In genomic region chr4:97779003-97779930, GRCm38 (mm10) we compare ENCODE assay signal across 9 mouse cellular contexts. TPM values are rescaled to one million over a fixed set of nuclear protein-coding genes. Genes with fewer than 3 reads are reported as not detected.
A peak's percentile ranks its signal among the peaks of the same experiment; 100 is the strongest.
DNase-seq lines count a peak whose midpoint lies in the region; ATAC-seq and TF ChIP-seq lines count a peak whose summit lies in the region.
"Had no signal": no experiment of that assay in that cellular context is flagged by ENCODE, and none has a peak within 500 bp of the region (broad histone marks: within the 10 kb centered on the region; RNA-seq: fewer than 3 reads in every experiment).

No protein-coding gene starts in this region.

- ATAC-seq in embryonic facial prominence, embryonic 11.5 days (replicated peaks; ENCODE audit: insufficient number of reproducible peaks, low FRiP score, low TSS enrichment, low read depth), result no peak
- ATAC-seq in hindbrain, postnatal 0 days, result no peak
- ATAC-seq in activated CD4-positive, CD25-positive, alpha-beta regulatory T cell, adult 4 months, result no peak
- ATAC-seq: Patski had no signal

- H3K4me2 ChIP-seq in embryonic facial prominence, embryonic 11.5 days (ENCODE audit: low read depth, low read length), result peak overlapping the region; percentile 84
- H3K4me2 ChIP-seq in hindbrain, postnatal 0 days (ENCODE audit: low read depth, low read length), result peak overlapping the region; percentile 85

- peak overlapping the region; percentile 98 for H3K9ac ChIP-seq in embryonic facial prominence, embryonic 11.5 days (replicated peaks; ENCODE audit: low read length)
- H3K9ac ChIP-seq in hindbrain, postnatal 0 days (replicated peaks; ENCODE audit: low read length), result peak overlapping the region; percentile 97

- no peak for TF ChIP-seq CTCF in hindbrain, postnatal 0 days (IDR thresholded peaks at IDR 0.05; ENCODE audit: low read depth)

- 7% methylated on average over 18 of the region's 18 CpGs for WGBS in embryonic facial prominence, embryonic 11.5 days
- 14% methylated on average over 18 of the region's 18 CpGs for WGBS in hindbrain, postnatal 0 days

- no peaks in the 10 kb centered on the region for H3K9me3 ChIP-seq in embryonic facial prominence, embryonic 11.5 days (replicated peaks; ENCODE audit: control insufficient read depth, low read length)
- H3K9me3 ChIP-seq in hindbrain, postnatal 0 days (ENCODE audit: low read length), result no peaks in the 10 kb centered on the region

- peak overlapping the region; percentile 96 for H3K4me3 ChIP-seq in embryonic facial prominence, embryonic 11.5 days (ENCODE audit: low read depth, low read length)
- H3K4me3 ChIP-seq in hindbrain, postnatal 0 days (ENCODE audit: low read length), result peak overlapping the region; percentile 88

- H3K27ac ChIP-seq in embryonic facial prominence, embryonic 11.5 days (replicated peaks; ENCODE audit: low read depth, low read length), result no peak overlapping the region
- peak overlapping the region; percentile 93 for H3K27ac ChIP-seq in hindbrain, postnatal 0 days

- no peaks in the 10 kb centered on the region for H3K4me1 ChIP-seq in embryonic facial prominence, embryonic 11.5 days (ENCODE audit: control insufficient read depth, insufficient read depth, low read length)
- H3K4me1 ChIP-seq in hindbrain, postnatal 0 days (ENCODE audit: insufficient read depth, low read length), result no peaks in the 10 kb centered on the region; the same call in 1 of the 2 replicates

- peak; percentile 42 for DNase-seq in kidney, adult 9 months
- no peak for DNase-seq in kidney, postnatal 10 days
- peak; percentile 55 for DNase-seq in embryonic facial prominence, embryonic 11.5 days (ENCODE audit: low spot score)
- no peak for DNase-seq in hindbrain, postnatal 0 days (ENCODE audit: low spot score)
- DNase-seq in neural tube, embryonic 10.5 days (ENCODE audit: extremely low spot score, low spot score), result peak; percentile 42
- no peak for DNase-seq in layer of hippocampus, adult 8-10 months (ENCODE audit: low spot score in 2 of 2)
- no peak for DNase-seq in c-Kit-positive CD71-positive TER-119-positive erythroid progenitor cells, embryonic 14.5 days (ENCODE audit: low spot score)

- H3K27me3 ChIP-seq in embryonic facial prominence, embryonic 11.5 days (ENCODE audit: control insufficient read depth, insufficient read depth, low read length), result peaks cover 2% of the 10 kb centered on the region; the same call in 1 of the 2 replicates
- H3K27me3 ChIP-seq in hindbrain, postnatal 0 days (ENCODE audit: insufficient read depth, low read length), result no peaks in the 10 kb centered on the region
- H3K27me3 ChIP-seq: Patski had no signal

- H3K36me3 ChIP-seq in embryonic facial prominence, embryonic 11.5 days (replicated peaks; ENCODE audit: control insufficient read depth, insufficient read depth, low read depth, low read length), result no peaks in the 10 kb centered on the region; the same call in 1 of the 2 replicates
- H3K36me3 ChIP-seq in hindbrain, postnatal 0 days (ENCODE audit: insufficient read depth, low read length), result peaks cover 8% of the 10 kb centered on the region; the same call in 1 of the 2 replicates

RNA-seq across cellular contexts. Expression of gene E130114P18Rik, which starts 1.4 kb away (rescaled TPM):
- 9.5 and 12.1 TPM in 2 replicates for polyA plus RNA-seq in embryonic facial prominence, embryonic 11.5 days (2014; fragmentation: Nextera tagmentation; extraction: Ambion mirVana)
- total RNA-seq in hindbrain, postnatal 0 days (2014; rRNA removed), result 17.1 and 22.3 TPM in 2 replicates
- 31.6 and 37.8 TPM in 2 replicates for polyA plus RNA-seq in hindbrain, postnatal 0 days (2015; fragmentation: Nextera tagmentation; extraction: Ambion mirVana)
- polyA plus RNA-seq in activated CD4-positive, CD25-positive, alpha-beta regulatory T cell, adult 4 months (2017; shearing (Covaris generic)), result not detected
- 1 to 10 TPM; 6.7 to 9.3 (median 7.9) TPM for total RNA-seq in layer of hippocampus, adult 8-10 months (2022)

RNA-seq across cellular contexts. Expression of gene Nfia, which starts 6.7 kb away (rescaled TPM):
- polyA plus RNA-seq in embryonic facial prominence, embryonic 11.5 days (2014; fragmentation: Nextera tagmentation; extraction: Ambion mirVana), result 23.1 and 23.5 TPM in 2 replicates
- 73.5 and 97.2 TPM in 2 replicates for total RNA-seq in hindbrain, postnatal 0 days (2014; rRNA removed)
- polyA plus RNA-seq in hindbrain, postnatal 0 days (2015; fragmentation: Nextera tagmentation; extraction: Ambion mirVana), result 71.0 and 76.8 TPM in 2 replicates
- polyA plus RNA-seq in activated CD4-positive, CD25-positive, alpha-beta regulatory T cell, adult 4 months (2017; shearing (Covaris generic)), result 10 to 100 TPM in 1 of 2 experiments, 1 to 10 TPM in 1; 7.3 to 12.6 TPM
- 100 to 1,000 TPM in 1 of 4 experiments, 10 to 100 TPM in 3; 94.9 to 110 (median 97.8) TPM for total RNA-seq in layer of hippocampus, adult 8-10 months (2022)

Comparison
In these comparisons a context has a peak if more than half of its experiments do, and no peak if none do; other contexts are left out.
1. DNase-seq: peak in kidney, adult 9 months (single experiment), embryonic facial prominence, embryonic 11.5 days (single experiment) and neural tube, embryonic 10.5 days (single experiment); none in kidney, postnatal 10 days (single experiment), hindbrain, postnatal 0 days (single experiment), layer of hippocampus, adult 8-10 months (0 of 2) and c-Kit-positive CD71-positive TER-119-positive erythroid progenitor cells, embryonic 14.5 days (single experiment).
2. RNA of gene E130114P18Rik, which starts 1.4 kb away (polyA plus RNA-seq): 31.6 to 37.8 TPM in hindbrain, postnatal 0 days and 9.5 to 12.1 TPM in embryonic facial prominence, embryonic 11.5 days; not detected in activated CD4-positive, CD25-positive, alpha-beta regulatory T cell, adult 4 months; every median in the first group is over 10 times any median in the second.